Mouse (Mus musculus) monocyte, adult 5-6 weeks (primary cell): ENCODE data around the gene Pomt1. TPM values are rescaled to one million over a fixed set of nuclear protein-coding genes. Genes with fewer than 3 reads are reported as not detected.

ENCODE experiments used
- ATAC-seq: fragments of 153-309, 156-312 bp; replicated peaks from 2 replicates; pipeline ENCODE4 v1.8.0; 2017; ENCODE audit warnings: mild to moderate bottlenecking; ENCODE audit not compliant: low TSS enrichment, insufficient number of reproducible peaks, severe bottlenecking, poor library complexity, low FRiP score
- total RNA-seq: library from RNA; stranded (forward); fragments of 200-1000, 200-491, 200-594 nt; gene quantifications from 3 replicates; pipeline ENCODE4 v1.2.3, GENCODE M21; 2017

The Pomt1 gene
- total RNA-seq, result 3.8 to 10.1 TPM (median 8.4 TPM) in 3 replicates

DNA sequence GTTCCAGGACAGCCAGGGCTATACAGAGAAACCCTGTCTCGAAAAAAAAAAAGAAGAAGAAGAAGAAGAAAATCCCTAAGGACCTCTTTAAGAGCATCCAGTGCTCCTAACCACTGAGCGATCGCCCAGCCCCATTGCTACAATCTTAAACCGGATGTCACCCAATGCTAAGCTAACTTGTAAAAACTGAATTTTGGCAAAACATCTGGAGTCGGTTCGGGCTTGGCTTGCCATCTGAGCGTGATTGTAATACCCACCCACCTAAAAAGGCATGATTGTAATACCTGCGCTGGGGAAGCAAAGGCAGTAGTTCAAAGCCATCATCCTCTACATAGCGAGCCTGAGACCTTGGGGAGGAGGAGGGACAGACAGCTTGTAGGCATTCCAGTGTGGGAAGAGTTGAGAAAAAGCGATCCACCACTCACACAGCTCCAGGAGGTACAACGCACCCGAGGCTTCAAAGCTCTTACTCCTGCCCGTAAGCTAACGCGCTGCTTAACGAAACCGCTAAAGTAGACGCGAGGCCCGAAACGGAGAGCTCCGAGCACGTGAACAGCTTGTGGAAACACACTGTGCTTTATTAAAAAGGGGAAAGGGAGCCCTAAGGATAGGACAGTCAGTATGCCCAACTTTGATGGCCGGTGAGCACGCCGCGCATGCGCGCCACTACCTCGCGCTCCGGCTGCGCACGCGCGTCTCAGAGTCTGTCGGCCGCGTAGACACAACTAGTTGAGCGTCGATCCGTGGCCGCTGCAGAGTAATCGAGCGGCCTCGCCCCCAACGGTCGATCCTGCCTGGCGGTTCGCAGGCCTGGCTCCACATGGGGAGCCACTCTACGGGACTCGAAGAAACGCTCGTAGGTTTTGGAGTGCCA, at the start of gene Pomt1:
TSS of gene Pomt1 (plus strand) at position 705 of the 874 bp plus-strand sequence.
- peak; percentile 90 for ATAC-seq

DNA sequence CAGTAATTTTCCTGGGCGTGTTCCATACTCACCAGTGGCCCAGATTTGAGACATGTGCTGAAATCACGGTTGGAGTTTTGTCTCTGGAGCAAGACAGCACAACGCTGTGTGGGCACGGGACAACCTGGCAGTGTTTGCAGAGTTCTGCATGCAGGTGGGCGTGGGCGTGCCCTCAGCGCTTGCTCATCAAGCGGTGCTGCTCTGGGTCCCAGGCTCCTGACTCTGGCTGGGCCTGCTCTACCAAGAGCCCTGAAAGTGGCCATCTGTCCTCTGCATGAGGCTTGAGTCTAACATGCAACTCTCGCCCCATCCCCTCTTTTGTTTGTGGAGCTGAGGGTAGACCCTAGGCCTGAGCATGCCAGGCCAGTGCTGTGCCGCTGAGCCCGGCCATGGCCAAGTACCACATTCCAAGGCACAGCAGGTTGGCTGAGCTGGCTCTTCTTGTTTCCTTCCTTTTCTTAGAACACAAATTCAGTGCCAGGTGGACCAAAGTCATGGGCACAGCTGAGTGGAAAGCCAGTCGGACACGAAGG, 49.3 kb upstream of the Pomt1 start:
- no peak for ATAC-seq

DNA sequence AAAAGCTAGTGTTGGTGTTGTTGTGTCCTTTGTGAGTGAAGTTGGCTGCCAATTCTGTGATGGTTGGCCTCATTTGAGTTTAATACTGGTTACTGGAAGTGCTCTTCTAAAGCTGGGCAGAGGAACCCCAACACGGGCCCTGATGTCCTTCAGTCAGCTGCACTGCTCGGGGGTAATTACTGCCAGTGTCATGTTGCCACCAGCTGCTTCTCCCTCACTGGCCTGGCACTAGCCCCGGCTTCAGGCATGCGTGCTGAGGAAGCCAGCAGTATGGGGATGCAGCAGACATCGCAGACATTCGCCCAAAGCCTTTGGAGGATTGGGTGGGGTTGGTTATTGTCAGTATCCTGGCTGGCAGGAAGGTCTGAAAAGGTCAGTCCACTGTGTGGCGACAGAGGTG, 48.7 kb upstream of the Pomt1 start:
- no peak for ATAC-seq

DNA sequence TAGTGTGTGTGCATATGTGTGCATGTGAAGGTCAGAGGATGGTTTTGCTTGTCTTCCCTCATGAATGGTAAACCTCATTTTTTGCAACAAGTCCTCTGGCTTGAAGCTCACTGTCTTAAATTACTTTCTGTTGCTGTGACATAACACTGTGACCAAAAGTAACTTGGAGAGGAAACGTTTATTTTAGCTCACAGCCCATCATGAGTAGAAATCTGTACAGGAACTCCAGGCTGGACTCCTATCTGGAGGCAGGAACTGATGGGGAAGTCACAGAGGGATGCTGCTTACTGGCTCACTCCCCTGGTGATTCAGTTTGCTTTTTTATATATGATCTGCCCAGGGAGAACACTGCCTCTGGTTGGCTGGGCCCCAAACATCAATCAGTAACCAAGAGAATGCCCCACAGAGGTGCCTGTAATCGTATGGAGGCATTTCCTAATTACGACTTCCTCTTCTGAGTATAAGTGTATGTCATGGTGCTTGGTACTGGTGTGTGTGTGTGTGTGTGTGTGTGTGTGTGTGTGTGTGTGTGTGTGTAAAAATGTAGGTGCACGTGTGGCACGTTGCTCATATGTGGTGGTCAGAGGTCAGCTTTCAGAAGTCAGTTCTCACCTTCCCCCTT, 47.2 kb upstream of the Pomt1 start:
- ATAC-seq, result peak; percentile 47; the same call in 1 of the 2 replicates

DNA sequence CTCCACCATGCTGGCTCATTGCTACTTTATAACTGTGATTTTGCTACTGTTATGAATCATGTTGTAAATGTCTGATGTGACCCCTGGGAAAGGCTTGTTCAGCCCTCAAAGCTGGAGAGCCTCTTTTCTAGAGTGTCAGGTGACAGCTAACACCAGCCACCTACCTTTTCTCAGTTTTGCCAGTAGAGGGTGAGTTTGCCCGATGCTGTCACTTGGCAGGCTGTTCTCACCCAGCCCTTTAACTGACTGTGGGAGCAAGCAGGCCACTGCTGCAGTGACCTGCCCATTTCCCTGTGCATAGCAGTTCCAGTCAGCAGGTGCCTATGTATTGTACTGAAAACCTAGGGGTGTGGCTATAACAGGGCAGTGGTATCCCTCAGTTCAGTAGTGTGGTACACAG, 45.8 kb upstream of the Pomt1 start:
- no peak for ATAC-seq

DNA sequence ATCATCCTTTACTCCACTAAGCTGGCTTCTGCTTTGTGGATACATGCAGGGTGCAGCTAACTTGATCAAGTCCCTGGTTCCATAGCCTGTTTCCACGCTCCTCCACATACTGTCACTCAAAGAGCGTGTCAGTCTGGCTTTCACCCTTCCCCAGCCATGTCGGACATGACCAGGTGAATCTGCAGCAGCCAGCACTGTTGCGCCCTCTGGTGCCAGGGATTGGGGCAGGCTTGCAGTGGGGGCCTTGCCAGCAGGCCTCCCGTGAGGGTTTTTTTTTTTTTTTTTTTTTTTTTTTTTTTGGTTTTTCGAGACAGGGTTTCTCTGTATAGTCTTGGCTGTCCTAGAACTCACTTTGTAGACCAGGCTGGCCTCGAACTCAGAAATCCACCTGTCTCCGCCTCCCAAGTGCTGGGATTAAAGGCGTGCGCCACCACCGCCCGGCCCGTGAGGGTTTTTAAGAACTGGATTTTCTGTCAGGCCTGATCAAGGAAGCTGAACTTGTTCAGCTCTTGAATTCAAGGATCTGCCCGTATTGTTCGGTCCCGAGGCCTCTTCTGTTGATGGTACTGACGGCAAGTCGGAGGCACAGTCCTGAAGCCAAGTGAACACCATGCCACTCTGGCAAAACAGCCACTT, 44.4 kb upstream of the Pomt1 start:
- 0 out of 2 replicates have a peak, but pooled peaks have one; percentile 32 for ATAC-seq

DNA sequence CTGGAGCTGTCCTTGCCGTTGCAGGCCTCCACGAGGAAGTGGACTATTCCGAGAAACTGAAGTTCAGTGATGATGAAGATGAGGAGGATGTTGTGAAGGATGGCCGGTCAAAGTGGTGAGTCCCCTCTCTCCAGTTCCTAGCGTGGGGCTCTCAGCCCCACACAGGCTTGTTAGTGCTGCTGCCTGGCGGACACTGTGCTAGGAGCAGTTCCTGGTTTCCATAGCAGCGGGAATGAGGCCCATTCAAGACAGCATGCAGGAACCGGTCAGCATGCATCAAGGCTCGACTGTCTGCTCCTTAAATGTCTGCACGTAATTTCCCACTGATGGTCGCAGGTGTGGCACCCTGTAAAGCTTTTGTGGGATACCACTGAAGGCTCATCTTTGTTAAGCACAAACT, 37.4 kb upstream of the Pomt1 start:
- ATAC-seq, result no peak

DNA sequence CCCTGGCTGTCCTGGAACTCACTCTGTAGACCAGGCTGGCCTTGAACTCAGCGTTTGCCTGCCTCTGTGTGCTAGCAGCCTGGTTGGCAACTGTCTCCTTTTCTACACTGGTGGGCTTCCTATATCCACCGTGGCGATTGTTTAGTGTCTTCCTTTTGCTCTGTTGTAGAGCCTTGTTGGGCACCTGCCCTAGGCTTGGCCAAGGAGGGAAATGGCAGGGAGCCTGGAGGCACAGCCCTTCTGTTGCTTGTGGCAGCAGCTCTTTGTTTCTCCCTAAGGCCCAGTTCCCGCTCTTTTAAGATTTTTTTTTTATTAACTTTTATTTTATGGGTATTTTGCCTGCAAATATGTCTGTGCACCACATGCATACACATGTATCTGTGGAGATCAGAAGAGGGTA, 36.4 kb upstream of the Pomt1 start:
- no peak for ATAC-seq

DNA sequence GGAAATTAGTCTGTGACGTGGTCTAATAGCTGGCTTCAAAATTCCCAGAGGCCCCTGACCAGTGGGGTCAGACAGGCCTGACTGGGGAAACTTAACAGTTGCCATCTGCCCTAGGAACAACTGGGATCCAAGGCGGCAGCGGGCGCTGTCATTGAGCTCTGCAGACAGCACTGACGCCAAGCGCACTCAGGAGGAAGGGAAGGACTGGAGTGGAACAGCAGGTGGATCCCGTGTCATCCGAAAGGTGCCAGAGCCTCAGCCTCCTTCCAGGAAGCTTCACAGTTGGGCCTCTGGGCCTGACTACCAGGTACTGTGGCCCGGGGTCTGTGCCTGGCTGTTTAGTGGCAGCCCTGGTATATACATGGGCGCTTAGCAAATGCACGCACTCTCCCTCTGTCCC, 35.7 kb upstream of the Pomt1 start:
- ATAC-seq, result no peak

DNA sequence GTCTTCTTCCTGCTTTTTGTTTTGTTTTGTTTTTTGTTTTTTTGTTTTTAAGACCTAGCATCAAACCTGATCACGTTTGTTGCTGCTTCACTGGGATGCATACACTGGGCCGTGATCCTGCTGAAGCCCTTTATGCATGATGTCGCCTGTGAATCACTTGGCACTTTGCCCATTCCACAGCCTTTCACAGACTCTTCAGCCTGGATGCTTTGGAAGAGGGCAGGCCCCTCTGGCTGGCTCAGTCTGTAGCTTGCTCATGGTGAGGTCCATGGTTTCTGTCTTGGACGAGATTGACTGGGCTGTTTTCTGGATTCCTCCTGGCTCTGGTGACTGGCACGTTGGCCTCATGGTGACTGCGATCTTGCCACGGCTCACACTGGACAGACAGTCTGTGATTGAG, 34.9 kb upstream of the Pomt1 start:
- no peak for ATAC-seq

DNA sequence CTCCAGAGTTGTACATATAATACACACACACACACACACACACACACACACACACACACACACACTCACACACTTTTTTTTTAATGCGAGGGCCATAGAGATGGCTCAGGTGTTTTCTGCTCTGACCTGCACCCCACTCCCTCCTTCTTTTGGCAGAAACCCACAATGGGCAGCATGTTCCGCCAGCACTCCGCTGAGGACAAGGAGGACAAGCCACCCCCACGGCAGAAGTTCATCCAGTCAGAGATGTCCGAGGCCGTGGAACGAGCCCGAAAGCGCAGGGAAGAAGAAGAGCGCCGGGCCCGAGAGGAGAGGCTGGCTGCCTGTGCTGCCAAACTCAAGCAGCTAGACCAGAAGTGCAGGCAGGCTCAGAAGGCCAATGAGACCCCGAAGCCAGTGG, 32.5 kb upstream of the Pomt1 start:
- ATAC-seq, result no peak

DNA sequence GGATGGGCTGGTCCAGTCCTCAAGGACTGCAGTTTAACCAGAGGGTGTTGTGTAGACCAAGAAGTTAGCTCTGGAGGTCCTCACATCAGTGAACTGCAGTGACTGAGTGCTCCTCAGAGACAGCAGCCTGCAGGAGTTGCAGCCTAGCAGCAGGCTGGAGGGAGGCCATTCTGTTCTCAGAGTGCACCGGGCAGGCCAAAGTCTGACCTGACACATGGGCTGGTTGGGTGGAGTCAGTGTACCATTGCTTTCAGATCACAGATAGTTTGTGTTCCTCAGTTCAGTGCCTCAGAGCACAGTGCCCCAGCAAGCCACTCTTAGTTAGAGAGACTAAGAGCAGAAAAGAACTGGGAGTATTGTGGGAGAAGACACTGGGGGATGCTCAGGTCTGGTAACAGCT, 28.7 kb upstream of the Pomt1 start:
- ATAC-seq, result no peak

DNA sequence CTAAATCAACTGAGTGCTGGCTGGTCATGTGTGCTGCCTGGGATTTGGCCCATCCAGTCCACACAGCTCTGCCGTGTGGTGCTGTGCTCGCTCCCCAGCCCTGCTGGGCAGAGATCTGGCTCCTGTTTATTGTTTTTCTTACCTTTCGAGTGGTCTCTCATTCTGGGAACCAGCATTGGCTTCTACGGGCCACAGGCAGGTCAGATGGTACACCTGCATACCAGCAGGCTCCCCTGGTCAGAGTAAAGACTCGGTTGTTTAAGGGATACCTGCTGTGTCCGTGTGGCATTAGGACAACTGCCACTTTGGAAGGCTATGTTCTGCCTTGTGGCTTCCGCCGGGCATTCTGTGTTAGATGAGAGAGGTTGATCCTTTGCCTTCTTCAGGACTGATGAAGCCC, 24.7 kb upstream of the Pomt1 start:
- ATAC-seq, result no peak

DNA sequence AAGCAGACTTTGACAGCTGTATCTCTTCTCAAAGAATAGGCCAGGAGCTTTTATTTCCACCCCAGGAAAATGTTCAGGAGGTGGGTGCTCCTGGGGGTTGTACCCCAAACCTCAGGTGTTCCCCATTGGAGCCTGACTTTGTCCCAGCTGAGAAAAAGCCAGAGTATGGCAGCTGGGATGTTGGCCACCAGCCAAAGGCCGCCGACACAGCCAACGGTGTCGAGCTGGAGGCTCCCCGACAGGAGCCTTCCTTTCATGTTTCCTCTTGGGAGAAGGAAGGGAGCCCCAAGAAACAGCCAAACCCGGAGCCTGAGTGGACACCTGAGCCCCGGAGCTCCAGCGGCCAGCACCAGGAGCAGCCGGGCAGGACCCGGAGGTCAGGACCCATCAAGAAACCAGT, 23.4 kb upstream of the Pomt1 start:
- ATAC-seq, result no peak

DNA sequence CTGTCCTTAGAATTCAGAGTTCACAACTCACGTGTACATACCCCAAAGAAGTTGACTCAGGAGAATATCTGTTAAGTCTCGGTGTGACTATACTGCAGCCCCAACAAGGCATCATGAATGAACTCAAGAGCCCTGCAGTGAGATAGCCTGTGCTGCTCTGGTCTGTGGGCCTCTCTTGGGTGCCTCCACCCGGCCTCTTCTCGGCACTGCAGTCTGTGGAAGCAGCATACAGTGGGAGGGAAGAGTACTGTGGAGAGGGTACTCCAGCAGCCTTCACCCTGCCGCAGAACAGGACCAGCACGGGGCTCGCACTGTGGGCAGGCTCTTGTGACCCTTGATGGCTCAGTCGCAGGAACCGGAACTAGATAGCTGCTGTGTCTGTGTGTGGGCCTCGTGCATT, 20.8 kb upstream of the Pomt1 start:
- no peak for ATAC-seq

DNA sequence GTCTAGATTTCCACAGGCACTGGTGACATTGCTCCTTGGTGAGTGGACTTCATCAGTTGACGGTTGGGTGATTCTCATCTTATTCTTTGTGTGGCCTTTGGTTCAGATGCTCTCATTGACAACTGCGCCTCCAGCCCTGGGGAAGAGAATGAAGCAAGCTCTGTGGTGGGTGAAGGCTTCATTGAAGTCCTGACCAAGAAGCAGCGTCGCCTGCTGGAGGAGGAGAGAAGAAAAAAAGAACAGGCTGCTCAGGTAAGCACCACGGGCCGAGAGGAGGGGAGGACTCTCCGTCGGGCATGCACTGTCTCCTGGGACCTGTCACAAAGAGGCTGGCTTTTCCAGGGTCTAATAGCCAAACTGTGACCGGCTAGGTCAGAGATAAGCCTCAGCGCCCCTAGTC, 19.9 kb upstream of the Pomt1 start:
- ATAC-seq, result no peak

DNA sequence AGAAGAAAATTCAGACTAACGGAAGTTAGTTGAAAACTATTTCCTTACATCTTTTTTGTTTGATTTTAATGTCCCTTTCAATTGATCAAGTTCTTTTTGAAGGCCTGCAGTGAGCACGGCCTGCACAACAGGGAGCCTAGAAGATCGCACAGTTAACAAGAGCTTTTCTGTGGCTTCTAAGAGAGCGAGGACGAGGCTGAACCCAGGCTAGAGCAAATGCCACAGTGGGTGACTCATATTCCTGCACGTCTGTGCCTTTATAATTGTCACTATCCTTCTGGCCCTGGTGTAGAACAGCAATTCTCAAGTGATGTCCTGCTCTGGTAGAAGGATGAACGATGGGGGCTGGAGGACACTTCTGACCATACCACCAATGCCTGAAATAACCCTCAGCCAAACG, 18.7 kb upstream of the Pomt1 start:
- ATAC-seq, result no peak

DNA sequence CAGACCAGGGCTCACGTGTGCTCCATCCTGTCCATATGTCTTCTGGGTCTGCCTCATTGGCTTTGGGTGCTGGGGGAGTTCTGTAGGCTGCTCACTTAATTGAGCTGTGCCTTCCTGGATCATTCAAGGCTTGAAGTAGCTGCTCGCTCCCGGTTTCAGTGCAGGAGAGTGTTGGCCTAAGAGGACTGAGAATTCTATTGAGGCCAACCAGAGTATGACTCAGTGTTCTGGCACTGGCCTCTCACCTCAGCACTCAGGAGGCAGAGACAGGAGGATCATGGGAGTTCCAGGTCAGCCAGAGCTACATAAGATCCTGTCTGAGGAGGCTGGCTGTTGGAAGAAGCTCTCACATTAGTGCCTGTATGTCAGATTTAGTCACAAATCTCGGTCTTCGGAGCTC, 18.3 kb upstream of the Pomt1 start:
- ATAC-seq, result no peak

DNA sequence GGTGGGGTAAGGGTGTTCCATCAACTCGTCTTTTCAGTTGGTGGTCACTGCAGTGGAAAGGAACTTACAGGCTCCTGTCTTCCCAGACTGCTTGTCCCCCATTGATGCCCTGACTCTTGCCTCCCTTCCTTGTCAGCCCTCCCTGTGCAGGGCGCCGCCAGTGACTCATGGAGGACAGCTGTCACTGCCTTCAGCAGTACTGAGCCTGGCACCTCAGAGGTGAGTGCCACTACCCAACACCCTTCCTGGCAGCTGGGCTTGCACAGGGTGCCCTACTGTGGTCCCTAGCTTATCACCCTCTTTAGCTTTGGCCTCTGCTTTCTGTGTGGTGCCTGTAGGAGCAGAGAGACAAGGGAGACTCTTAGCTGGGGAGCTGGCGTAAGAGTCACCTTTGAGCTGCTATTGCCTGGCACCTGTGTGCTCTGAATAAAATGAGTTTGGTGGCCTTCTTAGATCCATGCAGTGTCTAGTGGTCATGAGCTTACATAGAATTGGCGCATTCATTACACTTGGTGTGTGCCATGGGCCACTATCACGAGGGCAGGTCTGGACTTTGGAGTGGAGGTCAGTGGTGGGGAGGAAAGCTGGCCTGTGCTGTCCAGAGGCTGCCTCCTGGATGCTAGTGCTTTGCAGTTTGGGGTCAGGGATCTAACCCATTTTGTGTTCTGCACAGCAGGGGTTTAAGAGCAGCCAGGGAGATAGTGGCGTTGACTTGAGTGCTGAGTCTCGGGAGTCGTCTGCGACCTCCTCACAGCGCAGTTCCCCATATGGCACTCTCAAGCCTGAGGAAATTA, 17.7 kb upstream of the Pomt1 start:
- no peak for ATAC-seq
